Mouse (Mus musculus) kidney, postnatal 4 days (tissue): Measurements from ENCODE around the gene Obp2a.
"Not testable (repeated sequence)": the region's sequence is repeated elsewhere in the genome, so short reads cannot be mapped to it uniquely, and the experiment has no call there.

Source experiments
- DNase-seq, 2 experiments: peaks; one replicate each; pipeline ENCODE4 v3.0.0; 2021; ENCODE audit warnings: mixed read lengths in 2 of 2

Obp2a gene

GRCm38 (mm10) chr2:25711641-25712040, 11.8 kb downstream of the Obp2a start:
- DNase-seq = not testable (repeated sequence)

GRCm38 (mm10) chr2:25717222-25717621, 17.4 kb downstream of the Obp2a start:
- no peak for DNase-seq

- no peak for DNase-seq
Measured at GRCm38 (mm10) chr2:25733199-25733930, 33.5 kb downstream of the Obp2a start.

GRCm38 (mm10) chr2:25736709-25737108, 36.9 kb downstream of the Obp2a start, which contains the start of gene Obp2b:
TSS of gene Obp2b (plus strand) at chr2:25737009.
- not testable (repeated sequence) for DNase-seq

GRCm38 (mm10) chr2:25741671-25742070, 41.8 kb downstream of the Obp2a start:
- no peak for DNase-seq
